ENCODE assay signal across 12 mouse cellular contexts in the genomic region with DNA sequence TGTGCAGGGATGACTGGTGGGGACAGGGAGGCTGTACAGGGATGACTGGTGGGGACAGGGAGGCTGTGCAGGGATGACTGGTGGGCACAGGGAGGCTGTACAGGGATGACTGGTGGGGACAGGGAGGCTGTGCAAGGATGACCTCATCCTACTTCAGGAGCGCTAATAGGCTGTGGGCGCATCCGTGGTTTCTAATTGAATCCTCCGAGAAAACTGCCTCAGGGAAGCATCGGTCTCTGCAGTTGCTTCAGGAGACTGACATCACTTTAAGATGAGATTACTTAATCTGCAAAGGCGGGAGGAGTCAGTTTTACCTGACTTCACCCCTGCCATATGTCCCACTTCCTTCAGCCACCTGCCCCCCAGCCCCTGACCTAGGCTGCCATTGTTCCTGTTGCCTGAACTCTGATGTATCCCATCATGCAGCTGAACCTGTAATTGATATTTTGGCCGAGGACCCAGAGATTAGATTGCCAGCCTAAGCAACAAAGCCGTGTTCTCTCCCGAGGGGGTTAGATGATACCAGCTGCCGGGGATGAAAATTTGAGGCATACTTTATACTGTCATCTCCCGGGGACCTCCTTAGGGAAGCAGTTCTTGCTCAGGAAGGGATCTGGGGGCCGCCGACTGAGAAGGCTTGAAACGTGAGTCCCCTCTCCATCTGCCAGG.
DNase-seq lines count a peak whose midpoint lies in the region; ATAC-seq and TF ChIP-seq lines count a peak whose summit lies in the region.
"Had no signal": no experiment of that assay in that cellular context is flagged by ENCODE, and none has a peak within 500 bp of the region (broad histone marks: within the 10 kb centered on the region; RNA-seq: fewer than 3 reads in every experiment).

No protein-coding gene starts in this region.

- DNase-seq in brain, embryonic 14.5 days (ENCODE audit: low read depth) = peak; percentile 75
- peak; percentile 56 for DNase-seq in hindbrain, embryonic 11.5 days (ENCODE audit: low spot score)
- DNase-seq in midbrain, embryonic 14.5 days = peak; percentile 70
- DNase-seq in frontal cortex, postnatal 25 days (ENCODE audit: low spot score in 2 of 2) = no peak
- DNase-seq in kidney, postnatal 25 days = no peak
- DNase-seq in ovary, postnatal 10 days (ENCODE audit: low spot score) = no peak
- DNase-seq: cerebellum, adult 9-10 months; kidney, postnatal 4 days; right cerebral cortex, postnatal 25 days had no signal

- peak overlapping the region; percentile 77; the same call in 1 of the 2 replicates for H3K27ac ChIP-seq in embryonic facial prominence, embryonic 12.5 days
- H3K27ac ChIP-seq in hindbrain, embryonic 11.5 days (ENCODE audit: low read depth, low read length) = peak overlapping the region; percentile 67
- H3K27ac ChIP-seq in midbrain, embryonic 14.5 days (replicated peaks; ENCODE audit: low read depth, low read length) = peak overlapping the region; percentile 78
- H3K27ac ChIP-seq: limb, embryonic 15.5 days had no signal

- no peak for TF ChIP-seq CTCF in brain, embryonic 14.5 days (IDR thresholded peaks at IDR 0.05; ENCODE audit: borderline replicate concordance, extremely low read depth, insufficient read depth, insufficient read length)

- H3K4me1 ChIP-seq in embryonic facial prominence, embryonic 12.5 days = peaks cover 52% of the 10 kb centered on the region
- H3K4me1 ChIP-seq in hindbrain, embryonic 11.5 days (replicated peaks; ENCODE audit: control insufficient read depth, insufficient read depth, low read length) = peaks cover 11% of the 10 kb centered on the region
- H3K4me1 ChIP-seq in midbrain, embryonic 14.5 days (ENCODE audit: control insufficient read depth, insufficient read depth, low read length) = peaks cover 28% of the 10 kb centered on the region

- H3K27me3 ChIP-seq in embryonic facial prominence, embryonic 12.5 days = no peaks in the 10 kb centered on the region
- H3K27me3 ChIP-seq in hindbrain, embryonic 11.5 days (ENCODE audit: control insufficient read depth, insufficient read depth, low read length) = no peaks in the 10 kb centered on the region
- H3K27me3 ChIP-seq in midbrain, embryonic 14.5 days (ENCODE audit: control insufficient read depth, insufficient read depth, low read length) = no peaks in the 10 kb centered on the region
- H3K27me3 ChIP-seq: limb, embryonic 15.5 days had no signal

- H3K4me2 ChIP-seq in embryonic facial prominence, embryonic 12.5 days (replicated peaks) = no peak overlapping the region
- no peak overlapping the region; the same call in 1 of the 2 replicates for H3K4me2 ChIP-seq in hindbrain, embryonic 11.5 days (replicated peaks; ENCODE audit: low read depth, low read length)
- H3K4me2 ChIP-seq in midbrain, embryonic 14.5 days (ENCODE audit: low read length) = peak overlapping the region; percentile 12; the same call in 1 of the 2 replicates
- H3K4me2 ChIP-seq: limb, embryonic 15.5 days had no signal

- peaks cover 8% of the 10 kb centered on the region; the same call in 1 of the 2 replicates for H3K36me3 ChIP-seq in embryonic facial prominence, embryonic 12.5 days
- no peaks in the 10 kb centered on the region for H3K36me3 ChIP-seq in hindbrain, embryonic 11.5 days (ENCODE audit: control insufficient read depth, insufficient read depth, low read length)
- 0 out of 2 replicates have a peak, but pooled peaks cover 8% of the 10 kb centered on the region for H3K36me3 ChIP-seq in midbrain, embryonic 14.5 days (ENCODE audit: control insufficient read depth, insufficient read depth, low read length)
- H3K36me3 ChIP-seq: limb, embryonic 15.5 days had no signal

- no peaks in the 10 kb centered on the region for H3K9me3 ChIP-seq in embryonic facial prominence, embryonic 12.5 days
- no peaks in the 10 kb centered on the region for H3K9me3 ChIP-seq in hindbrain, embryonic 11.5 days (ENCODE audit: control insufficient read depth, low read length)
- H3K9me3 ChIP-seq in midbrain, embryonic 14.5 days (ENCODE audit: control insufficient read depth, low read length) = no peaks in the 10 kb centered on the region
- H3K9me3 ChIP-seq: limb, embryonic 15.5 days had no signal

- no peak for TF ChIP-seq POLR2A in brain, embryonic 14.5 days (IDR thresholded peaks at IDR 0.05; ENCODE audit: borderline replicate concordance, extremely low read depth, insufficient read depth, insufficient read length, poor library complexity, severe bottlenecking)

- H3K9ac ChIP-seq in embryonic facial prominence, embryonic 12.5 days = no peak overlapping the region
- no peak overlapping the region for H3K9ac ChIP-seq in hindbrain, embryonic 11.5 days (ENCODE audit: low read depth, low read length)
- peak overlapping the region; percentile 12; the same call in 1 of the 2 replicates for H3K9ac ChIP-seq in midbrain, embryonic 14.5 days (replicated peaks; ENCODE audit: low read length)
- H3K9ac ChIP-seq: limb, embryonic 15.5 days had no signal

- 34% methylated on average over 14 of the region's 14 CpGs for WGBS in embryonic facial prominence, embryonic 12.5 days
- WGBS in hindbrain, embryonic 11.5 days = 53% methylated on average over 14 of the region's 14 CpGs
- WGBS in midbrain, embryonic 14.5 days = 26% methylated on average over 14 of the region's 14 CpGs

- ATAC-seq in embryonic facial prominence, embryonic 12.5 days (ENCODE audit: insufficient number of reproducible peaks, insufficient read depth, low FRiP score, low TSS enrichment) = peak; percentile 55
- ATAC-seq in hindbrain, embryonic 11.5 days (ENCODE audit: low FRiP score) = peak; percentile 68
- ATAC-seq in midbrain, embryonic 14.5 days (ENCODE audit: low FRiP score, low TSS enrichment) = peak; percentile 41; the same call in 1 of the 2 replicates

- no peak overlapping the region for H3K4me3 ChIP-seq in embryonic facial prominence, embryonic 12.5 days
- H3K4me3 ChIP-seq in hindbrain, embryonic 11.5 days (ENCODE audit: low read depth, low read length) = no peak overlapping the region
- H3K4me3 ChIP-seq in midbrain, embryonic 14.5 days (replicated peaks; ENCODE audit: low read depth, low read length) = no peak overlapping the region
- H3K4me3 ChIP-seq: limb, embryonic 15.5 days; myocyte had no signal

Comparison
In these comparisons a context has a peak if more than half of its experiments do, and no peak if none do; other contexts are left out.
1. DNase-seq: peak in brain, embryonic 14.5 days (single experiment), hindbrain, embryonic 11.5 days (single experiment) and midbrain, embryonic 14.5 days (single experiment); none in frontal cortex, postnatal 25 days (0 of 2), kidney, postnatal 25 days (0 of 2) and ovary, postnatal 10 days (single experiment).
2. Peak in every context shown above with its lines, with median percentiles within 50 percentile points of each other: ATAC-seq and H3K27ac ChIP-seq.